Mouse (Mus musculus): ENCODE measurements around the gene Mfn2. TPM values are rescaled to one million over a fixed set of nuclear protein-coding genes. Genes with fewer than 3 reads are reported as not detected.
A peak's percentile ranks its signal among the peaks of the same experiment; 100 is the strongest.

Gene Mfn2
- 26.5 and 29.8 TPM in 2 replicates for polyA plus RNA-seq (2014; fragmentation: Nextera tagmentation; extraction: Ambion mirVana)

DNA sequence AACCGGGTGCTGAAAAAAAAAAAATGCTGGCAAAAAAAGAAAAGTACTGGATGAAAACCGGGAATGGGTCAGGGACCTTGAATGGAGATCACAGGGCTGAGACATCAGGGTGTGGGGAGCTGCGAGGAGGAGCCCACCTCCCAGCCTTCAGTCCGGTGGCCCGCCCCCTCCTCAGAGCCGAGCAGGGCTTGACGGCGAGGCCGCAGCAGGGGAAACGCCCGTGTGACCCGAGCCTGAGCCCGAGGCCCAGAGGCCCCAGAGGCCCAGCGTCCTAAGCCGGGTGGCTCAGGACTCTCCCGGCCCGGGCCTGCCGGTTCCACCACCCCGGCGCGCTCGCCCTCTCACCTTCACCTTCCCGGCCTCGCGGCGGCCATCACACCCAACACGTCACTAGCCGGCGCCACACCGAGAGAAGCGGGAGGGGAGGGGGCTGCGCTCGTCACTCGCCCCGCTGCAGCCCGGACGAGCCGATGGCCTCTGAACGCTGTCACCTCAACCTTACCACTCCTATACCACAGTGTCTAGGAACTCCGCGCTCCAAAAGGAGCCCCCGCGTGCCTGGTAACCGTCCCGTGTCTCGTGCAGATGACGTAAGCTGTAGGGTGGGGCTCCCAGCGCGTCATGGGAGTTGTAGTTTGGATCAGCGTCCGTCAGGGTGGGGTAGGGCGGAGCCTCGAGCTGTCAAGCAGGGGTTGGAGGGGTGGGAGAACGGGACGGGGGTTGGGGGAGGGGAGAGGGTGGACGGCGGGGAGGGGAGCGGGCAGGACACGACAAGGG is at the start of gene Mfn2:
TSS of gene Mfn2 (minus strand) at position 392 of the 777 bp plus-strand sequence.
- ATAC-seq (ENCODE audit: insufficient number of reproducible peaks, insufficient read depth, low FRiP score, low read depth), result peak; percentile 93
- Histone ChIP-seq H3K9ac (replicated peaks; ENCODE audit: low read depth, low read length) (peak within 1 kb of the TSS; percentile 72), H3K36me3 (ENCODE audit: control insufficient read depth, insufficient read depth, low read length) (peaks cover 12% of the 10 kb centered on the region; the same call in 1 of the 2 replicates), H3K4me2 (replicated peaks; ENCODE audit: low read depth, low read length) (peak within 1 kb of the TSS; percentile 78), H3K27ac (ENCODE audit: low read length) (peak within 1 kb of the TSS; percentile 72), H3K4me1 (ENCODE audit: control insufficient read depth, insufficient read depth, low read length) (peaks cover 6% of the 10 kb centered on the region; the same call in 1 of the 2 replicates), H3K9me3 (ENCODE audit: control insufficient read depth, low read depth, low read length) (no peaks in the 10 kb centered on the region), H3K27me3 (ENCODE audit: control insufficient read depth, insufficient read depth, low read length) (no peaks in the 10 kb centered on the region), H3K4me3 (ENCODE audit: low read depth, low read length) (peak within 1 kb of the TSS; percentile 82)
- WGBS, result under 1% methylated on average over 58 of the region's 59 CpGs

- Histone ChIP-seq H3K36me3 (ENCODE audit: control insufficient read depth, insufficient read depth, low read length) (peaks cover 2% of the 10 kb centered on the region), H3K4me2 (replicated peaks; ENCODE audit: low read depth, low read length) (no peak overlapping the region), H3K27me3 (ENCODE audit: control insufficient read depth, insufficient read depth, low read length) (no peaks in the 10 kb centered on the region), H3K9me3 (ENCODE audit: control insufficient read depth, low read depth, low read length) (no peaks in the 10 kb centered on the region), H3K4me3 (ENCODE audit: low read depth, low read length) (no peak overlapping the region), H3K27ac (ENCODE audit: low read length) (no peak overlapping the region), H3K9ac (replicated peaks; ENCODE audit: low read depth, low read length) (no peak overlapping the region), H3K4me1 (ENCODE audit: control insufficient read depth, insufficient read depth, low read length) (no peaks in the 10 kb centered on the region)
- WGBS, result 11% methylated on average over 4 of the region's 4 CpGs
- no peak for ATAC-seq (ENCODE audit: insufficient number of reproducible peaks, insufficient read depth, low FRiP score, low read depth)
These were observed 49.1 kb upstream of the Mfn2 start for GRCm38 (mm10) chr4:147953590-147953989.

DNA sequence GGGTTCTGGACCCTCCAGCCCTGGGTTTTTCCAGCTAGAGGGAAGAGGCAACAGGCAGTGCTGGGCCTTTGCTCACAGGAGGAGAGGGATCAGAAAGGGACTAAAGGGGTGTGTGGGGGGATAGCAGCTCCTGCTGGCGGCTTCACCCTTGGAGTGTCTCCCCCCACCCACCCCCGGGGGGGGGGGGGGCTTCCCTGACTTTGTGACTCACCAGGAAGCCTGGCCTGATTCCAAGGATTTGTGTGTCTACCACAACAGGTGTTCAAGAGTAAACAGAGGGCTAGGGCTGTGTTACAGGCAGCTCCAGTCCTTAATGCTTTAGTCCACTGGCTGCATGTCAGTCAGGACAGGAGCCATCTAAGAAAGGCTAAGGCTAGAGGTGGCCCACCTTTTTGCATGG is 43.0 kb upstream of the Mfn2 start:
- H3K4me2 ChIP-seq (replicated peaks; ENCODE audit: low read depth, low read length), result no peak overlapping the region
- WGBS, result 52% methylated on average over 2 of the region's 2 CpGs
- H3K9me3 ChIP-seq (ENCODE audit: control insufficient read depth, low read depth, low read length), result no peaks in the 10 kb centered on the region
- ATAC-seq (ENCODE audit: insufficient number of reproducible peaks, insufficient read depth, low FRiP score, low read depth), result no peak
- H3K27me3 ChIP-seq (ENCODE audit: control insufficient read depth, insufficient read depth, low read length), result no peaks in the 10 kb centered on the region
- no peak overlapping the region for H3K4me3 ChIP-seq (ENCODE audit: low read depth, low read length)
- peaks cover 8% of the 10 kb centered on the region for H3K4me1 ChIP-seq (ENCODE audit: control insufficient read depth, insufficient read depth, low read length)
- H3K27ac ChIP-seq (ENCODE audit: low read length), result no peak overlapping the region
- H3K36me3 ChIP-seq (ENCODE audit: control insufficient read depth, insufficient read depth, low read length), result peaks cover 44% of the 10 kb centered on the region
- H3K9ac ChIP-seq (replicated peaks; ENCODE audit: low read depth, low read length), result no peak overlapping the region

DNA sequence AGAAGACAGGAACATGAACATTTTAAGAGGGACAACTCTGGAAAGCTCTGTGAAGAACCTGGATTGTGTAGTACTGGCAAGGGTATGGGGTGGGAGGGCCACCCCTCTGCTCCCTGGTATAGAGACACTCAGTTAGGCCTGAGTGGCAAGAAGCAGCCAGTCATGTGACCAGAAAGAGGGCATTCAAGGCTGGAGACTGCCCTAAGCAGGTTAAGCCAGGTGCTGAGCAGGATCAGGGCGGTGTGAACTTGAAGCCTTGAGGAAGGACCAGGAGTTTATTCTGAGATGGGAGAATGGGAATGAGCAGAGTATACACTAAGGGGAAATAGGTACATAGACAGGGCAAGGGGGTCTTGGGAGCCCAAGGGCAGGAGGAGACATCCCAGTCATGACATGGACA is 38.5 kb upstream of the Mfn2 start:
- ATAC-seq (ENCODE audit: insufficient number of reproducible peaks, insufficient read depth, low FRiP score, low read depth), result no peak
- H3K27ac ChIP-seq (ENCODE audit: low read length), result no peak overlapping the region
- no peaks in the 10 kb centered on the region for H3K27me3 ChIP-seq (ENCODE audit: control insufficient read depth, insufficient read depth, low read length)
- H3K4me3 ChIP-seq (ENCODE audit: low read depth, low read length), result no peak overlapping the region
- H3K4me1 ChIP-seq (ENCODE audit: control insufficient read depth, insufficient read depth, low read length), result peaks cover 26% of the 10 kb centered on the region
- H3K36me3 ChIP-seq (ENCODE audit: control insufficient read depth, insufficient read depth, low read length), result peaks cover 41% of the 10 kb centered on the region
- H3K9me3 ChIP-seq (ENCODE audit: control insufficient read depth, low read depth, low read length), result no peaks in the 10 kb centered on the region
- no peak overlapping the region for H3K4me2 ChIP-seq (replicated peaks; ENCODE audit: low read depth, low read length)
- no peak overlapping the region for H3K9ac ChIP-seq (replicated peaks; ENCODE audit: low read depth, low read length)
- 96% methylated on average over 1 of the region's 1 CpGs for WGBS

DNA sequence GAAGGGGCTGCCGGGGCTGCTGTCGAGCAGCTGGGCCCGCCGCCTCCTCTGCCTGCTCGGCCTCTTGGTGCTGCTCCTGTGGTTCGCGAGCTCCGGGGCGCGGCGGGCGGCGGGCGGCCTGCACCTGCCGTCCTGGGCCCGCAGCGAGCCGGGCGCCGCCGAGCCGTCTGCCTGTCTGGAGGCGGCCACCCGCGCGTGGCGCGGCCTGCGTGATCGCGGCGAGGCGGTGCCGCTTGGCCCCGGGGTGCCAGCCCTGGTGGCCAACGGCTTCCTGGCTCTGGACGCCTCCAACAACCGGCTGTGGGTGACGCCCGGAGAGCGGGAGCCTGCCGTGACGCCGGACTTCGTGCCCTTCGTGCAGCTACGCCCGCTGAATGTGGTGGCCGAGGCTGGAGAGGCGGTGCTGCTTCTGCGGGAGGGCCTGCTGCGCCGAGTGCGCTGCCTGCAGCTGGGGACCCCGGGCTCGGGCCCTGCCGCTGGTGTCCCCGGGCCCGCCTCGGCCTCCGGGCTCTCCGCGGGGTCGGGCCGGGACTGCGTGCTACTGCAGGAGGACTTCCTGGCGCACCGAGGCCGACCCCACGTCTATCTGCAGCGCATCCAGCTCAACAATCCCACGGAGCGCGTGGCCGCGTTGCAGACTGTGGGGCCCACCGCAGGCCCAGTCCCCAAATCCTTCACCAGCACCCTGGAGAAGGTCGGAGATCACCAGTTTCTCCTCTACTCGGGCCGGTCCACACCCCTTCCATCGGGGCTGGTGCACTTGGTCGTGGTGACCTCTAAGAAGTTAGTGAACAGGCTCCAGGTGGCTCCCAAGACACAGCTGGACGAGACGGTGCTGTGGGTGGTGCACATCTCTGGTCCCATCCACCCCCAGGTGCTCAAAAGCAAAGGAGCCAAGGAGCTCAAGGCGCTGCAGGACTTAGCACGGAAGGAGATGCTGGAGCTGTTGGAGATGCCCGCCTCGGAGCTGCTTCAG is 36.8 kb upstream of the Mfn2 start:
- WGBS, result 5% methylated on average over 83 of the region's 88 CpGs
- H3K4me3 ChIP-seq (ENCODE audit: low read depth, low read length), result peak overlapping the region; percentile 81

DNA sequence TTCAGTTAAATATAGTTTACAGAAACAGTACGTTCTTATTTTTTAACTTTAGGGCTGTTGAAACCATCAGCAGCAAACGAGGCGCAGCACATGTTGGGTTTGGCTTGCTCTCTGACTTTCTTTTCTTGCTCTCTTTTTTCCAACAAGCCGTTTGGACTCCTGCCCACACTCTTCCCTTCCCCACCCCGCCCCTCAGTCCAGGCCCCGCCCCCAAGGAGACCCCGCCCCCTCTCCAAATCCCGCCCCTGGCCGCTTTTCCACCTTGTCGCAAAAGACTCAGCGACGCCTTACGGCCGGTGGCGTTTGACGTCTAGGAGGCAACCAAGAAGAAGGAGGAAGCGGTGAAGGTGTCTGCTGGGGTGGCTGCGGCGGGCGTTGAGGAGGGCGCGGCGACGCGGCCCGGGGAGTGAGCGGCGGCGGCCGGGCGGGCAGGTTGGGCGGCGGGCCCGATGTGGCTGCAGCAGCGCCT is 36.1 kb upstream of the Mfn2 start, which contains the start of gene 2510039O18Rik:
TSS of gene 2510039O18Rik (plus strand) at position 320 of the 469 bp plus-strand sequence.
- 1% methylated on average over 35 of the region's 35 CpGs for WGBS
- Histone ChIP-seq H3K9me3 (ENCODE audit: control insufficient read depth, low read depth, low read length) (no peaks in the 10 kb centered on the region), H3K27me3 (ENCODE audit: control insufficient read depth, insufficient read depth, low read length) (no peaks in the 10 kb centered on the region), H3K4me2 (replicated peaks; ENCODE audit: low read depth, low read length) (peak within 1 kb of the TSS; percentile 97), H3K4me3 (ENCODE audit: low read depth, low read length) (peak within 1 kb of the TSS; percentile 81), H3K4me1 (ENCODE audit: control insufficient read depth, insufficient read depth, low read length) (peaks cover 22% of the 10 kb centered on the region), H3K27ac (ENCODE audit: low read length) (peak within 1 kb of the TSS; percentile 76), H3K9ac (replicated peaks; ENCODE audit: low read depth, low read length) (peak within 1 kb of the TSS; percentile 79), H3K36me3 (ENCODE audit: control insufficient read depth, insufficient read depth, low read length) (peaks cover 19% of the 10 kb centered on the region)
- peak; percentile 67 for ATAC-seq (ENCODE audit: insufficient number of reproducible peaks, insufficient read depth, low FRiP score, low read depth)

More for the DNA sequence above, 36.8 kb upstream of the Mfn2 start:
- H3K4me1 ChIP-seq (ENCODE audit: control insufficient read depth, insufficient read depth, low read length), result peaks cover 22% of the 10 kb centered on the region
- peak overlapping the region; percentile 79 for H3K9ac ChIP-seq (replicated peaks; ENCODE audit: low read depth, low read length)
- H3K27ac ChIP-seq (ENCODE audit: low read length), result peak overlapping the region; percentile 52; the same call in 1 of the 2 replicates
- H3K9me3 ChIP-seq (ENCODE audit: control insufficient read depth, low read depth, low read length), result no peaks in the 10 kb centered on the region
- H3K36me3 ChIP-seq (ENCODE audit: control insufficient read depth, insufficient read depth, low read length), result peaks cover 27% of the 10 kb centered on the region
- peak; percentile 70 for ATAC-seq (ENCODE audit: insufficient number of reproducible peaks, insufficient read depth, low FRiP score, low read depth)
- H3K4me2 ChIP-seq (replicated peaks; ENCODE audit: low read depth, low read length), result peak overlapping the region; percentile 97
- no peaks in the 10 kb centered on the region for H3K27me3 ChIP-seq (ENCODE audit: control insufficient read depth, insufficient read depth, low read length)

GRCm38 (mm10) chr4:147940111-147940510 is 35.6 kb upstream of the Mfn2 start:
- peak overlapping the region; percentile 76 for H3K27ac ChIP-seq (ENCODE audit: low read length)
- no peak overlapping the region for H3K9ac ChIP-seq (replicated peaks; ENCODE audit: low read depth, low read length)
- peaks cover 26% of the 10 kb centered on the region for H3K4me1 ChIP-seq (ENCODE audit: control insufficient read depth, insufficient read depth, low read length)
- no peak overlapping the region for H3K4me3 ChIP-seq (ENCODE audit: low read depth, low read length)
- no peaks in the 10 kb centered on the region for H3K9me3 ChIP-seq (ENCODE audit: control insufficient read depth, low read depth, low read length)
- peaks cover 14% of the 10 kb centered on the region for H3K36me3 ChIP-seq (ENCODE audit: control insufficient read depth, insufficient read depth, low read length)
- no peaks in the 10 kb centered on the region for H3K27me3 ChIP-seq (ENCODE audit: control insufficient read depth, insufficient read depth, low read length)
- peak; percentile 1; the same call in 1 of the 2 replicates for ATAC-seq (ENCODE audit: insufficient number of reproducible peaks, insufficient read depth, low FRiP score, low read depth)
- H3K4me2 ChIP-seq (replicated peaks; ENCODE audit: low read depth, low read length), result peak overlapping the region; percentile 29
- 49% methylated on average over 9 of the region's 9 CpGs for WGBS
